Mouse (Mus musculus) Patski (cell line): ENCODE data around the gene Tmem145. TPM values are rescaled to one million over a fixed set of nuclear protein-coding genes. Genes with fewer than 3 reads are reported as not detected.
A peak's percentile ranks its signal among the peaks of the same experiment; 100 is the strongest.

ENCODE experiments used
- ATAC-seq: fragments of 100-300 bp; one replicate; pipeline ENCODE4 v1.8.0; 2021
- CTCF ChIA-PET: fragments of 350-600 bp; sonication (Branson Sonifier 250); formaldehyde crosslinking; loops from one replicate; lab custom pipeline; 2022; ENCODE audit warnings: inconsistent platforms; lab: Charles Lee
- POLR2A ChIA-PET: fragments of 350-600 bp; sonication (Branson Sonifier 250); formaldehyde crosslinking; loops from one replicate; lab custom pipeline; 2022; ENCODE audit warnings: antibody characterized with exemption, inconsistent platforms; lab: Charles Lee
- DNase-seq: peaks from one replicate; pipeline ENCODE4 v3.0.0-alpha.2; 2011; ENCODE audit warnings: low read depth, low spot score
- H3K27me3 ChIP-seq: fragments of 371-371 bp; one replicate; pipeline ENCODE4 v1.5.1; 2021
- CTCF ChIP-seq: fragments of 100-300 bp; IDR thresholded peaks from one replicate; pipeline ENCODE4 v1.5.1; 2021
- in situ Hi-C: fragments of 300-500 bp; cut with MboI; formaldehyde crosslinking; loops from 3 replicates; pipeline ENCODE4 v1.11.1; 2018; ENCODE audit warnings: low pct_unique_long_range_greater_than_20kb, mixed read lengths
- polyA plus RNA-seq: library from polyadenylated mRNA; unstranded; gene quantifications from one replicate; pipeline ENCODE4 v1.2.3, GENCODE M21; 2021

Gene Tmem145
- polyA plus RNA-seq, 1 experiment from 2014 or later, result 1.7 TPM

- DNase-seq (no peak), ATAC-seq (no peak)
- no peaks in the 10 kb centered on the region for H3K27me3 ChIP-seq
- CTCF ChIA-PET, result interaction anchor here (3.5 kb wide), 1 partner anchor 26 kb away, joined by 15 read pairs; the partner anchor contains the start of gene Megf8
- in situ Hi-C loops, result no loop called here
- TF ChIP-seq CTCF, result no peak
- POLR2A ChIA-PET, result no interaction called here
Measured at GRCm38 (mm10) chr7:25290463-25290862, 15.4 kb upstream of the Tmem145 start.

DNA sequence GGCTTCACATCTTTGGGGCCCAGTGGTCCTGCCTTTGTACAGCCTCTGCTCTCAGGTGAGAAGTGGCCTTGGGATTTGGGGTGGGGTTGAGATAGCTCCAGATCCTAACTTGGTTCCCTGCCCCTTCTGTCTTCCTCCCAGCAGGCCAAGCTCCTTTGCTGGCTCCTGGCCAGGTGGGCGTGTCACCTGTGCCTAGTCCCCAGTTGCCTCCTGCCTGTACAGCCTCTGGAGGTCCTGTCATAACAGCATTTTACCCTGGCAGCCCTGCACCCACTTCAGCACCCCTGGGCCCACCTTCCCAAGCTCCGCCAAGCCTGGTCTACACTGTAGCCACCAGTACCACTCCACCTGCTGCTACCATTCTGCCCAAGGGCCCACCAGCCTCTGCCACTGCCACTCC is 15.0 kb upstream of the Tmem145 start:
- no peak for TF ChIP-seq CTCF
- CTCF ChIA-PET, result interaction anchor here (0.9 to 3.5 kb wide), 2 partner anchors 22 to 26 kb away, joined by 3 to 15 read pairs; partner anchors contain the start of gene Megf8
- H3K27me3 ChIP-seq, result no peaks in the 10 kb centered on the region
- DNase-seq (no peak), ATAC-seq (no peak)
- in situ Hi-C loops, result no loop called here
- POLR2A ChIA-PET, result interaction anchor here (2.1 to 3.2 kb wide), 2 partner anchors 7 to 11 kb away, joined by 6 to 10 read pairs; no protein-coding TSS in a partner anchor

DNA sequence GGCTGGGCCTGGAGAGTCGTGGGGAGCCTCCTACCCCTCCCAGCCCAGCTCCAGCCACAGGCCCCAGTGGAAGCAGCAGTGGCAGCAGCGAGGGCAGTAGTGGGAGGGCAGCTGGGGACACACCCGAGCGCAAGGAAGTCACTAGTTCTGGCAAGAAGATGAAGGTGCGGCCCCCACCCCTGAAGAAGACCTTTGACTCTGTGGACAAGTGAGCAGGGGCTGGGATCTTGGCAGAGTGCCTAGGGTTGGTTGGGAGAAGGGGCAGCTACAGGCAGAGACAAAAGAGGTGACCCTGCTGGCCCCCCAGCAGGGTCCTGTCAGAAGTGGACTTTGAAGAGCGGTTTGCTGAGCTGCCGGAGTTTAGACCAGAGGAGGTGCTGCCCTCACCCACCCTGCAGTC is 13.8 kb upstream of the Tmem145 start:
- in situ Hi-C loops, result no loop called here
- DNase-seq (no peak), ATAC-seq (no peak)
- ChIA-PET CTCF (interaction anchor here (1.2 to 3.5 kb wide), 3 partner anchors 8 to 29 kb away, joined by 3 to 15 read pairs (median 3); partner anchors contain the start of gene Megf8), POLR2A (interaction anchor here (2.1 to 3.2 kb wide), 2 partner anchors 8 to 12 kb away, joined by 6 to 10 read pairs; no protein-coding TSS in a partner anchor)
- no peak for TF ChIP-seq CTCF
- H3K27me3 ChIP-seq, result no peaks in the 10 kb centered on the region

GRCm38 (mm10) chr7:25293191-25293739 is 12.6 kb upstream of the Tmem145 start:
- DNase-seq, result no peak
- POLR2A ChIA-PET, result interaction anchor here (3.2 kb wide), 1 partner anchor 9 kb away, joined by 10 read pairs; no protein-coding TSS in a partner anchor

GRCm38 (mm10) chr7:25294495-25294894 is 11.4 kb upstream of the Tmem145 start:
- DNase-seq, result no peak
- ATAC-seq, result no peak
- in situ Hi-C loops, result no loop called here
- CTCF ChIA-PET, result interaction anchor here (1.1 to 1.4 kb wide), 2 partner anchors 19 to 22 kb away, joined by 3 read pairs; partner anchors contain the start of gene Megf8
- H3K27me3 ChIP-seq, result no peaks in the 10 kb centered on the region
- TF ChIP-seq CTCF, result no peak
- POLR2A ChIA-PET, result no interaction called here

More at GRCm38 (mm10) chr7:25293191-25293739, 12.6 kb upstream of the Tmem145 start:
- CTCF ChIA-PET, result interaction anchor here (1.3 to 1.4 kb wide), 2 partner anchors 20 to 28 kb away, joined by 3 read pairs; no protein-coding TSS in a partner anchor
- no peaks in the 10 kb centered on the region for H3K27me3 ChIP-seq
- no peak for TF ChIP-seq CTCF
- in situ Hi-C loops, result no loop called here
- no peak for ATAC-seq

GRCm38 (mm10) chr7:25294960-25295722 is 10.8 kb upstream of the Tmem145 start:
- POLR2A ChIA-PET, result no interaction called here
- DNase-seq (no peak), ATAC-seq (no peak)
- in situ Hi-C loops, result no loop called here
- no peak for TF ChIP-seq CTCF
- H3K27me3 ChIP-seq, result no peaks in the 10 kb centered on the region
- CTCF ChIA-PET, result interaction anchor here (1.1 to 1.4 kb wide), 4 partner anchors 19 to 95 kb away, joined by 3 to 5 read pairs (median 4); partner anchors contain the start of gene Megf8

DNA sequence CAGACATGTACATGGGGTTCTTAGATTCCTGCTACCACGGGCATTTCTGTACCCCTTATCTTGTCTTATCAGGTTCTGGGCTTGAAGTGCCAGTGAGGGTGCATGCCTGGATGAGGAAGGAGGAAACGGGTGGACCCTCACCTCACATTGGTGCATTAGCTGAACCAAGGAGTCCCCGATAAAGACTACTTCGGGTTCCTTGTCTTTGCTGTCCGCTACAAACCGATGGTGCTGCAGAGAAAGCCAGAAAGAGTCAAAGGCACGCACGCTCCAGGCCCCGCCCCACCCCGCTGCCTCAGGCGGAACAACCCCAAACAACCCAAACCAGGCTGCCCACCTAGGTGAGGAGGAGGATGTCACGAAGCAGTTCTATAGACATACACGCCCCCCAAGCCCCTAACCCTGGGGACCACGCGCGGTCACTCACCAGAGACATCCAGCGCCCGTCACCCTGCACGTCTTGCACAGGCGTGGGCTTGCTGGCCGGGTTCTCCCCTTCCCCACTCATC is 8.9 kb upstream of the Tmem145 start:
- CTCF ChIA-PET, result interaction anchor here (0.9 to 2.0 kb wide), 7 partner anchors 8 to 105 kb away, joined by 3 to 17 read pairs (median 4); partner anchors contain the start of gene Megf8
- ATAC-seq (no peak), DNase-seq (no peak)
- no peaks in the 10 kb centered on the region for H3K27me3 ChIP-seq
- POLR2A ChIA-PET, result interaction anchor here (1.1 kb wide), 2 partner anchors 16 to 17 kb away, joined by 3 to 5 read pairs; no protein-coding TSS in a partner anchor
- in situ Hi-C loops, result no loop called here
- TF ChIP-seq CTCF, result no peak

DNA sequence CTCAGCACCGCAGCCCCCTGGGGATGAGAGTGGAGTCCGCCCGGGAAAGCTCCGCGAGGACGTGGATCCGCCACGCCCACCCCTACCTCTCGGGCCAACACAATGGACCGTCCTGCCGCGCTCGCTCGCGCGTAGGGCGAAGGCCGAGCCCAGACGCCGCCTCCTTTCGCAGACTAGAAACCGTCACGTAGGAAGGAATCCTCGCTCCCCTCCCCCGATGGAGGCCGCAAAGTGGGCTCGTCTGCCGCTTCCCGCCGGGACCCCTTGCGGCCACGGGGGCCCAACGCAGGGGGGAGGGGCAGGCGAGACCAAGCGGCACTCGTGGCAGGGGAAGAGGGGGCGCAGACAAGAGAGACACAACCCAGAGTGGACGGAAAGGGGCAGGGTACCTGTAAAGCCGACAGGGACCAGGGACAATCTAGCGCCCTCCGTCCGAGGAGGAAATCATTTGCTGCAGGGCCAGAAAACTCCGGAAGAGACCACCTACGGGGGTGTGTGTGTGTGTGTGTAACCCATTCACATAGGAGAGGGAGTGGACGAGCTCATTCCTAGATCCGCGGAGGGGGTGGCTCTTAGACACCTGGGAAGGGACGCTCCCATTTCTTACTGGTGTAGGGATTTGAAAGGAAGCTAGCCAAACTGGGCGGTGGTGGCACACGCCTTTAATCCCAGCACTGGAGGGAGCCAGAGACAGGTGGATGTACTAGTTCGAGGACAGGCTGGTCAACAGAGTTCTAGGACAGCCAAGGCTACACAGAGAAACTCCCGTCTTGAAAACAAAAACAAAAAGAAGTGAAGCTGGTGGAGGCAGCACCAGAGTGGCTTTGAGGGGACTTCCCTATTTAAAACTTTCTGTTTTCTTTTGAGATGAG is 8.2 kb upstream of the Tmem145 start, which contains the start of gene Pafah1b3:
Gene Pafah1b3 (minus strand): TSS at position 533 of the 872 bp plus-strand sequence.
- in situ Hi-C loops, result no loop called here

GRCm38 (mm10) chr7:25301063-25301462 is 4.8 kb upstream of the Tmem145 start, which contains the start of gene Prr19:
Prr19 (plus strand) TSS chr7:25301411.
- peaks cover 4% of the 10 kb centered on the region for H3K27me3 ChIP-seq
- ATAC-seq, result no peak
- in situ Hi-C loops, result no loop called here
- ChIA-PET CTCF (interaction anchor here (0.8 to 3.4 kb wide), 2 partner anchors 9 to 15 kb away, joined by 3 to 14 read pairs; partner anchors contain the start of gene Megf8), POLR2A (no interaction called here)
- DNase-seq, result no peak
- TF ChIP-seq CTCF, result no peak

More for the DNA sequence above, 8.2 kb upstream of the Tmem145 start, which contains the start of gene Pafah1b3:
- DNase-seq (no peak), ATAC-seq (peak; percentile 84)
- CTCF ChIA-PET, result interaction anchor here (0.7 to 2.0 kb wide), 15 partner anchors 9 to 192 kb away, joined by 3 to 17 read pairs (median 4); partner anchors contain the start of genes Gsk3a and Megf8
- POLR2A ChIA-PET, result interaction anchor here (0.8 to 1.2 kb wide), 6 partner anchors 11 to 19 kb away, joined by 3 to 5 read pairs (median 3); partner anchors contain the start of gene Megf8
- no peak for TF ChIP-seq CTCF
- no peaks in the 10 kb centered on the region for H3K27me3 ChIP-seq
